Mouse (Mus musculus) testis, adult 2 months (tissue): Measurements from ENCODE around the gene Nudt22.

ENCODE experiments used
- CTCF ChIP-seq: fragments of 200-500 bp; IDR thresholded peaks from 2 replicates; pipeline ENCODE4 v1.5.1; 2012; ENCODE audit warnings: low read depth, mild to moderate bottlenecking, inconsistent platforms, low read length, moderate library complexity; ENCODE audit not compliant: control insufficient read depth, insufficient read depth, insufficient replicate concordance
- POLR2A ChIP-seq: fragments of 200-500 bp; IDR thresholded peaks from 2 replicates; pipeline ENCODE4 v1.6.1; 2012; ENCODE audit warnings: low read depth, mild to moderate bottlenecking, inconsistent platforms, low read length, moderate library complexity; ENCODE audit not compliant: control insufficient read depth

DNA sequence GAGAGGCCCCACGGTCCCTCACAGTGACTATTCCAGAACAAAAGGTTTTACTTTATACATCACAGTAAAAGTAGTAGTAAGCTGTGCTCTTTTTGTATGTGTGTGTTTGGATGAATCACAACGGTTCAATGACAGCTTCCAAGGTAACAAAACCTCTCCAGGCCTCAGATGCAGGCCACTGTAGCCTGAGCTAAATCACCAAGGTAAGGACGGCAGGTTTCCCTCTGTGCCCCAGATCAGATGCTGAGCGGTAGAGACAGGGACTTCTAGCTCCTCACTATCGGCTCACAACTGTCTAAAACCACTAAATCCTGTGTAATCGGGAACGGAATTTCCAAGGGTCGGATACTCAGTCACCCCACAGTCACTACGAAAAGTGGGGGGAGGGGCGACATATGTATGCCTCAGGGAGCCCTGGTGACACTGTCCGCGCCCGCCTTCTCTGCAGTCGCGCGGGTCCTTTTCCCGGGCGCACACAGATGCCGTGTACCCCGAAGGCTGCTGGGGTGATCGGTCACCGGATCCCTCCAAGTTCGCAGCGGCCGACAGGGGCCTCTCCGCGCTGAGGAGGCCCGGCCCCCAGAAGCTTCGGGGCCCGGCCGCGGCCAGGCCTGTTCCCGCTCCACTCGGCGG is 43.3 kb upstream of the Nudt22 start:
- TF ChIP-seq POLR2A, result no peak
- no peak for TF ChIP-seq CTCF
